Mouse (Mus musculus): ENCODE results near the gene Llgl2. TPM values are rescaled to one million over a fixed set of nuclear protein-coding genes. Genes with fewer than 3 reads are reported as not detected.
A peak's percentile ranks its signal among the peaks of the same experiment; 100 is the strongest.

Gene Llgl2
- polyA plus RNA-seq, 1 experiment: 268 TPM

GRCm38 (mm10) chr11:115809311-115809781 lies 14.5 kb upstream of the Llgl2 start:
- Histone ChIP-seq H3K36me3 (ENCODE audit: control insufficient read depth, insufficient read depth, low read length) (peaks cover 46% of the 10 kb centered on the region), H3K27me3 (ENCODE audit: control insufficient read depth, insufficient read depth, low read length) (no peaks in the 10 kb centered on the region), H3K27ac (ENCODE audit: insufficient read depth, low read depth, low read length) (peak overlapping the region; percentile 29; the same call in 1 of the 2 replicates), H3K4me1 (ENCODE audit: control insufficient read depth, insufficient read depth, insufficient read length, low read length) (peaks cover 26% of the 10 kb centered on the region), H3K4me3 (ENCODE audit: low read depth, low read length) (no peak overlapping the region; the same call in 1 of the 2 replicates)
- TF ChIP-seq POLR2A (IDR thresholded peaks at IDR 0.05; ENCODE audit: low read depth, low read length): no peak
- no peak for TF ChIP-seq CTCF (IDR thresholded peaks at IDR 0.05; ENCODE audit: extremely low read depth, insufficient read length, insufficient replicate concordance, low read depth, low read length)
- 69% methylated on average over 8 of the region's 8 CpGs for WGBS

- 24% methylated on average over 14 of the region's 14 CpGs for WGBS
- Histone ChIP-seq H3K36me3 (ENCODE audit: control insufficient read depth, insufficient read depth, low read length) (peaks cover 37% of the 10 kb centered on the region), H3K4me3 (ENCODE audit: low read depth, low read length) (peak overlapping the region; percentile 94), H3K27me3 (ENCODE audit: control insufficient read depth, insufficient read depth, low read length) (no peaks in the 10 kb centered on the region), H3K27ac (ENCODE audit: insufficient read depth, low read depth, low read length) (peak overlapping the region; percentile 57), H3K4me1 (ENCODE audit: control insufficient read depth, insufficient read depth, insufficient read length, low read length) (peaks cover 30% of the 10 kb centered on the region)
- no peak for TF ChIP-seq CTCF (IDR thresholded peaks at IDR 0.05; ENCODE audit: extremely low read depth, insufficient read length, insufficient replicate concordance, low read depth, low read length)
- no peak for TF ChIP-seq POLR2A (IDR thresholded peaks at IDR 0.05; ENCODE audit: low read depth, low read length)
Observed at GRCm38 (mm10) chr11:115810377-115810776, 13.5 kb upstream of the Llgl2 start.

- Histone ChIP-seq H3K27ac (ENCODE audit: insufficient read depth, low read depth, low read length) (no peak overlapping the region), H3K4me3 (ENCODE audit: low read depth, low read length) (peak overlapping the region; percentile 94), H3K27me3 (ENCODE audit: control insufficient read depth, insufficient read depth, low read length) (no peaks in the 10 kb centered on the region), H3K4me1 (ENCODE audit: control insufficient read depth, insufficient read depth, insufficient read length, low read length) (peaks cover 30% of the 10 kb centered on the region), H3K36me3 (ENCODE audit: control insufficient read depth, insufficient read depth, low read length) (peaks cover 30% of the 10 kb centered on the region)
- 58% methylated on average over 20 of the region's 20 CpGs for WGBS
- no peak for TF ChIP-seq CTCF (IDR thresholded peaks at IDR 0.05; ENCODE audit: extremely low read depth, insufficient read length, insufficient replicate concordance, low read depth, low read length)
- no peak for TF ChIP-seq POLR2A (IDR thresholded peaks at IDR 0.05; ENCODE audit: low read depth, low read length)
Observed at GRCm38 (mm10) chr11:115811381-115812093, 12.3 kb upstream of the Llgl2 start.

- peaks cover 30% of the 10 kb centered on the region for H3K4me1 ChIP-seq (ENCODE audit: control insufficient read depth, insufficient read depth, insufficient read length, low read length)
- H3K27me3 ChIP-seq (ENCODE audit: control insufficient read depth, insufficient read depth, low read length): no peaks in the 10 kb centered on the region
- peaks cover 28% of the 10 kb centered on the region for H3K36me3 ChIP-seq (ENCODE audit: control insufficient read depth, insufficient read depth, low read length)
- H3K4me3 ChIP-seq (ENCODE audit: low read depth, low read length): peak overlapping the region; percentile 94
- peak overlapping the region; percentile 60; the same call in 1 of the 2 replicates for H3K27ac ChIP-seq (ENCODE audit: insufficient read depth, low read depth, low read length)
- 22% methylated on average over 7 of the region's 7 CpGs for WGBS
- no peak for TF ChIP-seq CTCF (IDR thresholded peaks at IDR 0.05; ENCODE audit: extremely low read depth, insufficient read length, insufficient replicate concordance, low read depth, low read length)
- TF ChIP-seq POLR2A (IDR thresholded peaks at IDR 0.05; ENCODE audit: low read depth, low read length): no peak
Observed at GRCm38 (mm10) chr11:115812095-115812494, 11.8 kb upstream of the Llgl2 start.

- H3K36me3 ChIP-seq (ENCODE audit: control insufficient read depth, insufficient read depth, low read length): peaks cover 25% of the 10 kb centered on the region
- peak overlapping the region; percentile 60 for H3K27ac ChIP-seq (ENCODE audit: insufficient read depth, low read depth, low read length)
- WGBS: 2% methylated on average over 28 of the region's 28 CpGs
- no peak for TF ChIP-seq POLR2A (IDR thresholded peaks at IDR 0.05; ENCODE audit: low read depth, low read length)
- no peak for TF ChIP-seq CTCF (IDR thresholded peaks at IDR 0.05; ENCODE audit: extremely low read depth, insufficient read length, insufficient replicate concordance, low read depth, low read length)
- peaks cover 30% of the 10 kb centered on the region for H3K4me1 ChIP-seq (ENCODE audit: control insufficient read depth, insufficient read depth, insufficient read length, low read length)
- no peaks in the 10 kb centered on the region for H3K27me3 ChIP-seq (ENCODE audit: control insufficient read depth, insufficient read depth, low read length)
- H3K4me3 ChIP-seq (ENCODE audit: low read depth, low read length): peak overlapping the region; percentile 94
Observed at GRCm38 (mm10) chr11:115812533-115813420, 11.1 kb upstream of the Llgl2 start.

GRCm38 (mm10) chr11:115813507-115814296 lies 10.1 kb upstream of the Llgl2 start, which contains the start of gene Caskin2:
Gene Caskin2, minus strand, starts transcription at chr11:115813639.
- Histone ChIP-seq H3K27me3 (ENCODE audit: control insufficient read depth, insufficient read depth, low read length) (no peaks in the 10 kb centered on the region), H3K27ac (ENCODE audit: insufficient read depth, low read depth, low read length) (peak within 1 kb of the TSS; percentile 60), H3K36me3 (ENCODE audit: control insufficient read depth, insufficient read depth, low read length) (peaks cover 20% of the 10 kb centered on the region), H3K4me1 (ENCODE audit: control insufficient read depth, insufficient read depth, insufficient read length, low read length) (peaks cover 28% of the 10 kb centered on the region), H3K4me3 (ENCODE audit: low read depth, low read length) (peak within 1 kb of the TSS; percentile 94)
- peak; percentile 89 for TF ChIP-seq POLR2A (IDR thresholded peaks at IDR 0.05; ENCODE audit: low read depth, low read length)
- TF ChIP-seq CTCF (IDR thresholded peaks at IDR 0.05; ENCODE audit: extremely low read depth, insufficient read length, insufficient replicate concordance, low read depth, low read length): peak; percentile 87
- under 1% methylated on average over 44 of the region's 44 CpGs for WGBS
